Mouse (Mus musculus): ENCODE results near the gene Tmem8b.

Gene Tmem8b

GRCm38 (mm10) chr4:43668782-43669427 is at the start of gene Tmem8b, which contains the start of gene Fam221b:
Gene Tmem8b (plus strand): TSS chr4:43668971.
Gene Fam221b (minus strand): TSS chr4:43669145.
- peak; percentile 91 for DNase-seq

GRCm38 (mm10) chr4:43620146-43620778 is 48.5 kb upstream of the Tmem8b start:
- no peak for DNase-seq

- peak; percentile 43 for DNase-seq
These were observed 39.5 kb upstream of the Tmem8b start for GRCm38 (mm10) chr4:43629106-43629817.

- peak; percentile 71 for DNase-seq
These were observed 38.7 kb upstream of the Tmem8b start for GRCm38 (mm10) chr4:43630030-43630581.

GRCm38 (mm10) chr4:43630671-43631045 is 38.1 kb upstream of the Tmem8b start:
- DNase-seq = no peak

GRCm38 (mm10) chr4:43631046-43631955 is 37.5 kb upstream of the Tmem8b start, which contains the start of gene Npr2:
Gene Npr2 (plus strand): TSS chr4:43631935.
- DNase-seq = peak; percentile 59

- no peak for DNase-seq
These were observed 36.5 kb upstream of the Tmem8b start for GRCm38 (mm10) chr4:43631956-43632920.

GRCm38 (mm10) chr4:43633296-43633695 is 35.5 kb upstream of the Tmem8b start:
- DNase-seq = no peak

GRCm38 (mm10) chr4:43633736-43634135 is 35.0 kb upstream of the Tmem8b start:
- no peak for DNase-seq

- DNase-seq = no peak
These were observed 34.0 kb upstream of the Tmem8b start for GRCm38 (mm10) chr4:43634621-43635374.

- DNase-seq = no peak
These were observed 32.0 kb upstream of the Tmem8b start for GRCm38 (mm10) chr4:43636751-43637150.

GRCm38 (mm10) chr4:43640076-43640475 is 28.7 kb upstream of the Tmem8b start:
- no peak for DNase-seq

- DNase-seq = no peak
These were observed 28.3 kb upstream of the Tmem8b start for GRCm38 (mm10) chr4:43640491-43640890.

GRCm38 (mm10) chr4:43649783-43650182 is 19.0 kb upstream of the Tmem8b start:
- DNase-seq = no peak

GRCm38 (mm10) chr4:43652726-43653125 is 16.0 kb upstream of the Tmem8b start:
- DNase-seq = no peak

GRCm38 (mm10) chr4:43653161-43654015 is 15.4 kb upstream of the Tmem8b start, which contains the start of gene Spag8:
Gene Spag8 (minus strand): TSS chr4:43653594.
- peak; percentile 68 for DNase-seq

- no peak for DNase-seq
These were observed 13.0 kb upstream of the Tmem8b start for GRCm38 (mm10) chr4:43655656-43656338.

GRCm38 (mm10) chr4:43656339-43657109 is 12.2 kb upstream of the Tmem8b start, which contains the start of gene Hint2:
Gene Hint2 (minus strand): TSS chr4:43656466.
- peak; percentile 94 for DNase-seq
